Mouse (Mus musculus) neutrophil, adult 59 days (primary cell): ENCODE measurements around the gene Atf5. TPM values are rescaled to one million over a fixed set of nuclear protein-coding genes. Genes with fewer than 3 reads are reported as not detected.

Source experiments
- total RNA-seq, 2 experiments: library from RNA; stranded (reverse); gene quantifications; 1 replicate in 1 of 2; 2 replicates in 1 of 2; pipeline ENCODE4 v1.2.4; 2023

Atf5 gene
- 1 to 10 TPM; 4.9 to 6.0 TPM for total RNA-seq

DNA sequence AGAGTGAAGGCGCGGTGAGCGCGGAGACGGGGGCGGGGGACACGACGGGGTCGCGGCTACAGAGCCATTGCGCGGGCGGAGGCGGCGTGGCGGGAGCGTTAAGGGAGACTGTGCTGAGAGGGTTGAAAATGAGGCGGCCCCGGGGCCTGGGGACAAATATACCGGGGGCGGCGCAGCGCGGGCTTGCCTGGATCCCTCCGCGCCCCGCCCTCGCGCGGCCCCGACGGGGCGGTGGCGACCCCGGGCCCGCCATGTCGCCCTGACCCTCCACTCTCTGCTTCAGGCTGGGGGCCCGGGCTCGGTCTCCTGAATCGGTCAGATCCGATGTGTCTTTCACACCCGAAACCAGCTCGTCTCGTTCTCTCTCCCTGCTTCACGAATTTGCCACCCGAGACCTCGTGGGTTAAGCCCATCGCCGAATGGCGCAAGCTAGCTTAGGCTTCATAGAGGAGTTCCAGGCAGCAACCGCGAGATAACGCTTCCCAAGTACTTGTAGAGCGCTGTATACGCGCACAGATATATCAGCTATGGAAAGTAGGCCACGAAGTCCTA, at the start of gene Atf5:
TSS of gene Atf5 (minus strand) at position 189 of the 552 bp plus-strand sequence.

DNA sequence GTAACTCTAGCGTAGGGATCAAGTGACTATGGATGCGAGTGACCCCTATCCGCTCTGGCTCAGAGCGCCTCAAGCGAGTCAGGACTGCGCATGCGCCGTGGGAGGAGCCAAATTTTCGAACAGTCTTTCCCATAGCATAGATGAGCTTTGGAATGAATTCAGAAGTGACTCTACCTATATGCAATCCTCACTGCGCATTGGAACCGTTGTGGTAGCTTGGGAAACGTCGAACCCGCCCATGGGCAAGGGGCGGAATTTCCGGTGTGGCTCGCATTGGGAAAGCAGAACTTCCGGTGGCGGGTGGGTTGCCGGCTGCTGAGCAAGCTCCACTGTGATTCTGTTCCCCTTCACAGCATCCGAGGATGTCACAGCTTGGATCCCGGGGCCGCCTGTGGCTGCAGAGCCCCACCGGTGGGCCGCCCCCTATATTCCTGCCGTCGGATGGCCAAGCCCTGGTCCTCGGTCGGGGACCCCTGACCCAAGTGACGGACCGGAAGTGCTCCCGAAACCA, 40.6 kb upstream of the Atf5 start, which contains the start of gene Pnkp:
TSS of gene Pnkp (plus strand) at position 98 of the 511 bp plus-strand sequence.

DNA sequence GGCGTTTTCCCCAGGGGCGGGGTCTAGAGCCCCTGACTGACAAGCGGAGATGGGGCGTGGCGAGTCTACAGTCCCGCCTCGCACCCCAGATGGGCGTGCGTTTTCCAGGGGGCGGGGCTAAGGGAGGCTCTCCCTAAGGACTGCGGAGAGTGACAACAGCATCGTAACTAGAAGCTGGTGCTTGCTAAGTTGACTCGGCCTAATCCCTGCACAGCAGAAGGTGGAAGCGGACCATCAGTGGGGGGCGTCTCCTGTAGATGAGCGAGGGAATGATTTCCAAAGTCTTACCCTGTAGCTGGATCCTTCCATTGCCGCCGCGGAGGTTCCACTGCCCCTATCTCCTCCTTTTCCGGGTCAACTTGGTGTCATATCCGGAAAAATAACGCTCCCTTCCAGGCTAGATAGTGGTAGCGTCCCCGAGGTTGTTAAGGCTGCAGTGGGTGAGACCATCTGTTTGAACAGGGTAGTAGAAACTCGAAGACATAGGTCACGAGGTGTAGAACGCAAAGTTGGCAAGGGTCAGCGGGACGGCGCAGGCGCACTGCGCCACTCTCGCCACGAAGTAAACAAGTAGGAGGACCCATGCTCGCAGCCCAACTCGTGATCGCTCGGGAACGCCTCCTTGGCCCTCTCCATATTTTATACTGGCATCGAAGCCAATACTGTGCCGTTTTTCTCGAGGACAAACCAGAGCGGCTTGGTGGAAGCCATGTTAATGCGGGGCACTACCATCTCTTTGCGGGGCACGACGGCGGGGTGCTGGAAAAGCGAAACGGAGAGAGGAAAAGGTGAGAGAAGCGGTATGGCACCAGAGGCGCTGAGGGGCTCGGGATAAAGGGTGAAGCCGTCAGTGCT, 32.3 kb upstream of the Atf5 start, which contains the start of the genes Akt1s1 and Tbc1d17:
TSS of gene Akt1s1 (plus strand) at position 431 of the 855 bp plus-strand sequence.
TSS of gene Tbc1d17 (minus strand) at position 519 of the 855 bp plus-strand sequence.

DNA sequence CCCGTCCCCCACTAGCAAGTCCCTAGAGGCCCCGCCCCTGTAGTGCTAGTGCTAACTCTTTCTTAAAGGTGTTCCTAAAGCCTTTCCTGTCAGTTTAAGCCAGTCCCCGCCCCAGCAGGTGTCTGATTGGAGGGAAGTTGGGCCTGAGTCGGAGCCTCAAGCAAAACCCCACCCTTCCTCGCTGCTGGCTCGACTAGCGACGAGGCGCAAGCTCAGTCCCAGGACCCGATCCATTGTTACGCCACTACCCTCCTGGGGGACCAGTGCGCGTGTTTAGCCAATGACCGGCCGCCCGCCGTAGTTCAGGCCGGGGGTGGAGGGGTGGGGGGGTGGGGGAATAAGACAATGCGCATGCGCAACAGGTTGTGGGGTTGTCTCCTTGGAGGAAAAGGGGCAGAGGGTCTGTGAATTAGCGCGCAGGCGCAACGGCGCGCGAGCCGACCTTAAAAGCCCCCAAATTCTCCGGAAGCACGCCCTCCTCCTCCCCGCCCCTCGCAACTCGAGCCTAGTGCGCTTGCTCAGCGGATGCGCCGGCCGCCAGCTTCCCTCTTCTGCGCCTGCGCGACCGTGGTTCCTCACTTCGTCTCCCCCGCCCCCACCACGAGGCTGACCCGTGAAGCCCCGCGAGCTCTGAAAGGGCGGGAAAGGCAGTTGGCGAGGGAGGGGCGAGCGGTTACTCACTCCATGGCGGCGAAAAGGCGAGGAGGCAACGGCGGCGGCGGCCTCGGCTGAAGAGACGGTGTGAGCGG, 563 bp downstream of the Atf5 start, which contains the start of the genes Nup62 and Il4i1:
TSS of gene Nup62 (plus strand) at position 368 of the 749 bp plus-strand sequence.
TSS of gene Il4i1 (plus strand) at position 667 of the 749 bp plus-strand sequence.

Other genes with a start within 250 kb of the Atf5 start
- 100 to 1,000 TPM; 144 to 183 TPM for gene Napsa, start 244.3 kb downstream of the Atf5 start, total RNA-seq
- gene Kcnc3, start 226.0 kb downstream of the Atf5 start, total RNA-seq = under 1 TPM; 0.67 to 0.86 TPM
- gene Myh14, start 145.8 kb downstream of the Atf5 start, total RNA-seq = not detected
- gene Izumo2, start 107.9 kb downstream of the Atf5 start, total RNA-seq = not detected
- gene Vrk3, start 68.2 kb downstream of the Atf5 start, total RNA-seq = 10 to 100 TPM; 49.1 to 59.2 TPM
- 1 to 10 TPM; 1.0 to 1.7 TPM for gene Zfp473, start 65.6 kb downstream of the Atf5 start, total RNA-seq
- 10 to 100 TPM; 50.3 to 52.5 TPM for gene Nup62, start 570 bp downstream of the Atf5 start, total RNA-seq
- 1 to 10 TPM in 1 of 2 experiments, under 1 TPM in 1; 0.64 to 1.8 TPM for gene Il4i1, start 271 bp downstream of the Atf5 start, total RNA-seq
- 10 to 100 TPM; 14.1 to 15.2 TPM for gene Akt1s1, start 32.3 kb upstream of the Atf5 start, total RNA-seq
- gene Tbc1d17, start 32.4 kb upstream of the Atf5 start, total RNA-seq = 10 to 100 TPM; 32.1 to 45.3 TPM
- 100 to 1,000 TPM; 390 to 443 TPM for gene Pnkp, start 40.5 kb upstream of the Atf5 start, total RNA-seq
- gene Ptov1, start 53.1 kb upstream of the Atf5 start, total RNA-seq = 10 to 100 TPM; 32.3 to 33.9 TPM
- 10 to 100 TPM; 36.9 to 38.1 TPM for gene Med25, start 76.1 kb upstream of the Atf5 start, total RNA-seq
- gene Fuz, start 79.4 kb upstream of the Atf5 start, total RNA-seq = 1 to 10 TPM; 4.6 to 6.1 TPM
- gene Ap2a1, start 112.8 kb upstream of the Atf5 start, total RNA-seq = 10 to 100 TPM; 61.7 to 69.2 TPM
- gene Tsks, start 126.5 kb upstream of the Atf5 start, total RNA-seq = not detected
- under 1 TPM; 0.33 to 0.53 TPM for gene Cpt1c, start 158.2 kb upstream of the Atf5 start, total RNA-seq
- gene Prmt1, start 169.9 kb upstream of the Atf5 start, total RNA-seq = 10 to 100 TPM; 79.2 to 80.4 TPM
- gene Irf3, start 181.0 kb upstream of the Atf5 start, total RNA-seq = 10 to 100 TPM; 55.8 to 60.1 TPM
- gene Bcl2l12, start 182.1 kb upstream of the Atf5 start, total RNA-seq = 10 to 100 TPM in 1 of 2 experiments, 1 to 10 TPM in 1; 9.3 to 14.3 TPM
- 10 to 100 TPM; 57.7 to 58.5 TPM for gene Scaf1, start 199.7 kb upstream of the Atf5 start, total RNA-seq
- 10 to 100 TPM; 13.6 to 16.8 TPM for gene Rras, start 201.3 kb upstream of the Atf5 start, total RNA-seq
- 10 to 100 TPM; 22.7 to 23.8 TPM for gene Prr12, start 236.2 kb upstream of the Atf5 start, total RNA-seq
- 10 to 100 TPM; 31.4 to 34.3 TPM for gene Nosip, start 245.8 kb upstream of the Atf5 start, total RNA-seq
- gene Prrg2, start 246.0 kb upstream of the Atf5 start, total RNA-seq = 10 to 100 TPM; 14.5 to 15.6 TPM